Mouse (Mus musculus): ENCODE data around the gene Lama2. TPM values are rescaled to one million over a fixed set of nuclear protein-coding genes. Genes with fewer than 3 reads are reported as not detected.

Gene Lama2
- polyA plus RNA-seq, 1 experiment from 2014 or later: 7.6 TPM

- peak; percentile 50 for DNase-seq (ENCODE audit: low spot score)
- Histone ChIP-seq H3K9ac (ENCODE audit: low read length) (no peak overlapping the region), H3K4me3 (ENCODE audit: low read depth, low read length) (no peak overlapping the region), H3K4me1 (replicated peaks; ENCODE audit: control insufficient read depth, insufficient read depth, low read length) (no peaks in the 10 kb centered on the region), H3K4me2 (ENCODE audit: low read depth, low read length, severe bottlenecking) (no peak overlapping the region), H3K27ac (ENCODE audit: low read depth, low read length) (no peak overlapping the region), H3K36me3 (ENCODE audit: control insufficient read depth, insufficient read depth, low read length) (no peaks in the 10 kb centered on the region), H3K27me3 (ENCODE audit: control insufficient read depth, insufficient read depth, low read length) (no peaks in the 10 kb centered on the region), H3K9me3 (ENCODE audit: control insufficient read depth, low read length) (no peaks in the 10 kb centered on the region)
- 70% methylated on average over 4 of the region's 4 CpGs for WGBS
- no peak for ATAC-seq (replicated peaks; ENCODE audit: low FRiP score)
Measured at GRCm38 (mm10) chr10:27063671-27064070, 555.9 kb downstream of the Lama2 start.

DNA sequence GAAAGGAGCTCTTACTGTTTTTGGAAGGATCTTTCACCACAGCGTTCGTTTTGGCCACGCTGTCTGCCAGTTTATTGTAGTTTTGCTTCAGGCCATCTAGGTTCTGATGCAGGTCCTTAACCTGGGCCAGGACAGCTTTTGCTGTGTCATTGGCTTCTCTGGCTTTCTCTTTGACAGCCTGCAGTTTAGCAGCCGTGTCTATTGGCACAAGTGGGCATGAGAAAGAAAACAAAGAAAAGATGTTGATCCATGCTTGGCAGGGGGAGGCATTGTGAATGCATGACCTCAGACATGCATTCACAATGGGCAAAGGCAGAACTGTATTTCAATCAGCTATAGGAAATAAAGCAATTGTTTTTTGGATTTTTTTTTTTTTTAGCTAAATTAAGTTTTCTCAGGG, 565.1 kb downstream of the Lama2 start:
- no peak for ATAC-seq (replicated peaks; ENCODE audit: low FRiP score)
- Histone ChIP-seq H3K36me3 (ENCODE audit: control insufficient read depth, insufficient read depth, low read length) (no peaks in the 10 kb centered on the region), H3K27me3 (ENCODE audit: control insufficient read depth, insufficient read depth, low read length) (no peaks in the 10 kb centered on the region), H3K4me1 (replicated peaks; ENCODE audit: control insufficient read depth, insufficient read depth, low read length) (0 out of 2 replicates have a peak, but pooled peaks cover 3% of the 10 kb centered on the region), H3K27ac (ENCODE audit: low read depth, low read length) (no peak overlapping the region), H3K9me3 (ENCODE audit: control insufficient read depth, low read length) (no peaks in the 10 kb centered on the region), H3K4me2 (ENCODE audit: low read depth, low read length, severe bottlenecking) (no peak overlapping the region), H3K4me3 (ENCODE audit: low read depth, low read length) (no peak overlapping the region), H3K9ac (ENCODE audit: low read length) (no peak overlapping the region)
- DNase-seq (ENCODE audit: low spot score): no peak
- WGBS: 55% methylated on average over 4 of the region's 4 CpGs

- H3K36me3 ChIP-seq (ENCODE audit: control insufficient read depth, insufficient read depth, low read length): no peaks in the 10 kb centered on the region
- no peaks in the 10 kb centered on the region for H3K9me3 ChIP-seq (ENCODE audit: control insufficient read depth, low read length)
- no peak overlapping the region for H3K27ac ChIP-seq (ENCODE audit: low read depth, low read length)
- ATAC-seq (replicated peaks; ENCODE audit: low FRiP score) (no peak), DNase-seq (ENCODE audit: low spot score) (no peak)
- 93% methylated on average over 2 of the region's 2 CpGs for WGBS
- no peaks in the 10 kb centered on the region for H3K27me3 ChIP-seq (ENCODE audit: control insufficient read depth, insufficient read depth, low read length)
- no peaks in the 10 kb centered on the region for H3K4me1 ChIP-seq (replicated peaks; ENCODE audit: control insufficient read depth, insufficient read depth, low read length)
- no peak overlapping the region for H3K4me2 ChIP-seq (ENCODE audit: low read depth, low read length, severe bottlenecking)
- H3K4me3 ChIP-seq (ENCODE audit: low read depth, low read length): no peak overlapping the region
- H3K9ac ChIP-seq (ENCODE audit: low read length): no peak overlapping the region
Measured at GRCm38 (mm10) chr10:27047196-27047595, 572.4 kb downstream of the Lama2 start.

- no peaks in the 10 kb centered on the region for H3K27me3 ChIP-seq (ENCODE audit: control insufficient read depth, insufficient read depth, low read length)
- DNase-seq (ENCODE audit: low spot score): no peak
- no peak overlapping the region for H3K27ac ChIP-seq (ENCODE audit: low read depth, low read length)
- H3K9me3 ChIP-seq (ENCODE audit: control insufficient read depth, low read length): no peaks in the 10 kb centered on the region
- no peak overlapping the region for H3K4me3 ChIP-seq (ENCODE audit: low read depth, low read length)
- no peak overlapping the region for H3K4me2 ChIP-seq (ENCODE audit: low read depth, low read length, severe bottlenecking)
- ATAC-seq (replicated peaks; ENCODE audit: low FRiP score): no peak
- H3K4me1 ChIP-seq (replicated peaks; ENCODE audit: control insufficient read depth, insufficient read depth, low read length): no peaks in the 10 kb centered on the region
- no peaks in the 10 kb centered on the region for H3K36me3 ChIP-seq (ENCODE audit: control insufficient read depth, insufficient read depth, low read length)
- H3K9ac ChIP-seq (ENCODE audit: low read length): no peak overlapping the region
- 63% methylated on average over 1 of the region's 1 CpGs for WGBS
Measured at GRCm38 (mm10) chr10:27041812-27042211, 577.7 kb downstream of the Lama2 start.

- 67% methylated on average over 1 of the region's 1 CpGs for WGBS
- no peak for DNase-seq (ENCODE audit: low spot score)
Measured at GRCm38 (mm10) chr10:27022707-27023106, 596.9 kb downstream of the Lama2 start.

DNA sequence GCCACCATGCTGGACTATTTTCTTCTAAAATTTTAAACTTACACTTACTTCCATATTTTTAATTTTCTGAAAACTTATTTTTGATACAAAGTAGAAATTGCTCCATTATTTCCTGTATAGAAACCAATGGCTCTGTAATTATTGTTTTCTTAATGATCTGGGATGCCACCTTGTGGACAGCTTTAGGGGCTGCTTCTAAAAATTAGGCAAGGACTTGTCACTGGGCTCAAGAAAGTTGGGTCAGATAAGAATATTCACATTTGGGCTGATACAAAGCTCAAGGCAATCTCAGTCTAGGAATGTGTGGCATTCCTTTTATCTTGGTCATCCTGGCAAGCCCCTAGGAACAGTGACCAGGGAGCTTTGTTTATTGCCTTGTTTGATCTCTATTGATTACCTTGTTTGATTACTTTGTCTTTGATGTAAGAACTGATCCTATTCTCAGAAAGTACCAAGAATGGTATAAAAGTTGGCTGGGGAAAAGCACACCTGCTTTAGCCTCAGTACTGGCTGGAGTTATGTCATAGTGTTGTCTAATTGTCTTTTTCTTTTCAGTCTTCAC, 606.7 kb downstream of the Lama2 start:
- no peak overlapping the region for H3K4me2 ChIP-seq (ENCODE audit: low read depth, low read length, severe bottlenecking)
- DNase-seq (ENCODE audit: low spot score) (no peak), ATAC-seq (replicated peaks; ENCODE audit: low FRiP score) (no peak)
- no peaks in the 10 kb centered on the region for H3K27me3 ChIP-seq (ENCODE audit: control insufficient read depth, insufficient read depth, low read length)
- H3K9ac ChIP-seq (ENCODE audit: low read length): no peak overlapping the region
- no peaks in the 10 kb centered on the region for H3K4me1 ChIP-seq (replicated peaks; ENCODE audit: control insufficient read depth, insufficient read depth, low read length)
- no peak overlapping the region for H3K4me3 ChIP-seq (ENCODE audit: low read depth, low read length)
- no peaks in the 10 kb centered on the region for H3K9me3 ChIP-seq (ENCODE audit: control insufficient read depth, low read length)
- H3K27ac ChIP-seq (ENCODE audit: low read depth, low read length): no peak overlapping the region
- H3K36me3 ChIP-seq (ENCODE audit: control insufficient read depth, insufficient read depth, low read length): no peaks in the 10 kb centered on the region

More at GRCm38 (mm10) chr10:27022707-27023106, 596.9 kb downstream of the Lama2 start:
- Histone ChIP-seq H3K27ac (ENCODE audit: low read depth, low read length) (no peak overlapping the region), H3K9me3 (ENCODE audit: control insufficient read depth, low read length) (no peaks in the 10 kb centered on the region), H3K36me3 (ENCODE audit: control insufficient read depth, insufficient read depth, low read length) (no peaks in the 10 kb centered on the region), H3K27me3 (ENCODE audit: control insufficient read depth, insufficient read depth, low read length) (no peaks in the 10 kb centered on the region), H3K4me3 (ENCODE audit: low read depth, low read length) (no peak overlapping the region), H3K4me1 (replicated peaks; ENCODE audit: control insufficient read depth, insufficient read depth, low read length) (no peaks in the 10 kb centered on the region), H3K9ac (ENCODE audit: low read length) (no peak overlapping the region), H3K4me2 (ENCODE audit: low read depth, low read length, severe bottlenecking) (no peak overlapping the region)
- ATAC-seq (replicated peaks; ENCODE audit: low FRiP score): no peak

GRCm38 (mm10) chr10:27007364-27007763, 612.2 kb downstream of the Lama2 start:
- Histone ChIP-seq H3K36me3 (ENCODE audit: control insufficient read depth, insufficient read depth, low read length) (no peaks in the 10 kb centered on the region), H3K4me1 (replicated peaks; ENCODE audit: control insufficient read depth, insufficient read depth, low read length) (no peaks in the 10 kb centered on the region), H3K4me2 (ENCODE audit: low read depth, low read length, severe bottlenecking) (no peak overlapping the region), H3K9ac (ENCODE audit: low read length) (no peak overlapping the region), H3K27ac (ENCODE audit: low read depth, low read length) (no peak overlapping the region), H3K9me3 (ENCODE audit: control insufficient read depth, low read length) (no peaks in the 10 kb centered on the region), H3K4me3 (ENCODE audit: low read depth, low read length) (no peak overlapping the region), H3K27me3 (ENCODE audit: control insufficient read depth, insufficient read depth, low read length) (no peaks in the 10 kb centered on the region)
- ATAC-seq (replicated peaks; ENCODE audit: low FRiP score) (no peak), DNase-seq (ENCODE audit: low spot score) (no peak)
- WGBS: 84% methylated on average over 2 of the region's 2 CpGs

DNA sequence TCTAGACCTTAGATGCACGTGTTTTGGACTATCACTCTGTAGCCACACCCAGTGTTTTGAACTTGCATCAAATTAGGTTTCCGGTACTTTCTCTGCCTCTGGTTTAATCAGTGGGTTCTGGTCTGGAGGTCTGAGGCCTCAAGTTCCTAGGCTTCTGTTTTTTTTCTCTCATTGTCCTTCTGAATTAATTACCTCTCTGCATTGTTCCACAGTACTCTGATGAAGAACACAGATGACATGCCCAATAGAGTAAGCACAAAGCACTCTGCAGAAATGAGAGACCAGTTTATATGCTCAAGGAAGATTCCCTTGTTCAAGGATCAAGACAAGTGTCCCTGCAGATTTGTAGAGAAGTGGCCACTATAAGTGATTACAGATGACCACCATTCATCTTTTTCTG, 613.8 kb downstream of the Lama2 start:
- Histone ChIP-seq H3K9me3 (ENCODE audit: control insufficient read depth, low read length) (no peaks in the 10 kb centered on the region), H3K4me3 (ENCODE audit: low read depth, low read length) (no peak overlapping the region), H3K27me3 (ENCODE audit: control insufficient read depth, insufficient read depth, low read length) (no peaks in the 10 kb centered on the region), H3K4me1 (replicated peaks; ENCODE audit: control insufficient read depth, insufficient read depth, low read length) (no peaks in the 10 kb centered on the region), H3K4me2 (ENCODE audit: low read depth, low read length, severe bottlenecking) (no peak overlapping the region), H3K36me3 (ENCODE audit: control insufficient read depth, insufficient read depth, low read length) (no peaks in the 10 kb centered on the region), H3K27ac (ENCODE audit: low read depth, low read length) (no peak overlapping the region), H3K9ac (ENCODE audit: low read length) (no peak overlapping the region)
- WGBS: 65% methylated on average over 2 of the region's 2 CpGs
- DNase-seq (ENCODE audit: low spot score) (no peak), ATAC-seq (replicated peaks; ENCODE audit: low FRiP score) (no peak)

DNA sequence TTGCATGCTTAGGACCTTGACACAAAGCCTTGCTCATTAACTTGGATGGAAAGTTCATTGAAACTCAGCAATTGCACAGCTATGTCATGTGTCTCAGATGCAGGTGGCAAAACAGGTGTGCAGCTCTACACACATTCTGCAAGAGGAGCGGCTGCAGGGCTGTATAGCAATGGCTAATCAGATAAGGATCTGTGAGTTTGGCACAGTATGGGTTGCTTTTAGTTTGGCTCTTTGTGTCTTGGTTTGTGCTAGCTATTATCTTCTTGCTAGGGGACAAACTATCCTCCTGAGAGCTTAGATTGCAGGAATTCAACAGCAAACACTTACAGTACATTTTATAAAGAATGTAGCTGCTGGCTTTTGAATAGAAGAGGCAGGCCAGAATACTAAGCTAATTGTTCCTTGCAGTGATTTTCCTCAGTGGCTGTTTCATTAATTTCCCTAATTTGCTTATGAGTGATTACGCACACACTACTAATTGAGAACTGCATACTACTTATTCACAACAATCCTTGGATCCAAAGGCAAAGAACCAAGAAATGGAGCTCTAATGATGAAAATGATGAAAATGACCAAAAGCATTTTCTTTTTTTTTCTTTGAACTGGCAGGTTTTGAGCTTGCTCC, 617.9 kb downstream of the Lama2 start:
- Histone ChIP-seq H3K9ac (ENCODE audit: low read length) (no peak overlapping the region), H3K4me1 (replicated peaks; ENCODE audit: control insufficient read depth, insufficient read depth, low read length) (no peaks in the 10 kb centered on the region), H3K9me3 (ENCODE audit: control insufficient read depth, low read length) (no peaks in the 10 kb centered on the region), H3K36me3 (ENCODE audit: control insufficient read depth, insufficient read depth, low read length) (no peaks in the 10 kb centered on the region), H3K27ac (ENCODE audit: low read depth, low read length) (no peak overlapping the region), H3K27me3 (ENCODE audit: control insufficient read depth, insufficient read depth, low read length) (no peaks in the 10 kb centered on the region), H3K4me2 (ENCODE audit: low read depth, low read length, severe bottlenecking) (no peak overlapping the region), H3K4me3 (ENCODE audit: low read depth, low read length) (no peak overlapping the region)
- 66% methylated on average over 2 of the region's 2 CpGs for WGBS
- DNase-seq (ENCODE audit: low spot score): no peak
- peak; percentile 63 for ATAC-seq (replicated peaks; ENCODE audit: low FRiP score)
